Mouse (Mus musculus) forebrain, postnatal 0 days (tissue): ENCODE measurements around the gene Lbhd1. TPM values are rescaled to one million over a fixed set of nuclear protein-coding genes. Genes with fewer than 3 reads are reported as not detected.

Experiments used
- ATAC-seq: fragments of 200-750 bp; cut with Nextera tagmentation; 2 replicates; pipeline ENCODE4 v1.8.0; 2017; ENCODE audit warnings: mild to moderate bottlenecking, moderate library complexity
- DNase-seq: peaks from one replicate; pipeline ENCODE4 v3.0.0-alpha.2; 2015
- H3K27ac ChIP-seq: fragments of 300-500 bp; sonication (generic); 2 replicates; pipeline ENCODE4 v1.5.1; 2014; ENCODE audit warnings: low read depth, mild to moderate bottlenecking, antibody characterized with exemption, low read length, moderate library complexity, mixed read lengths
- H3K27me3 ChIP-seq: fragments of 300-500 bp; sonication (generic); 2 replicates; pipeline ENCODE4 v1.6.1; 2014; ENCODE audit warnings: mild to moderate bottlenecking, low read length, mixed read lengths; ENCODE audit not compliant: insufficient read depth
- H3K36me3 ChIP-seq: fragments of 300-500 bp; sonication (generic); 2 replicates; pipeline ENCODE4 v1.6.1; 2014; ENCODE audit warnings: mild to moderate bottlenecking, moderate library complexity; ENCODE audit not compliant: insufficient read depth
- H3K4me1 ChIP-seq: fragments of 300-500 bp; sonication (generic); 2 replicates; pipeline ENCODE4 v1.6.1; 2014; ENCODE audit warnings: antibody characterized with exemption; ENCODE audit not compliant: insufficient read depth
- H3K4me2 ChIP-seq: fragments of 300-500 bp; sonication (generic); 2 replicates; pipeline ENCODE4 v1.6.1; 2014; ENCODE audit warnings: low read depth, mild to moderate bottlenecking, moderate library complexity
- H3K4me3 ChIP-seq: fragments of 300-500 bp; sonication (generic); 2 replicates; pipeline ENCODE4 v1.5.1; 2014; ENCODE audit warnings: low read depth, low read length, mixed read lengths
- H3K9ac ChIP-seq: fragments of 300-500 bp; sonication (generic); 2 replicates; pipeline ENCODE4 v1.6.1; 2014; ENCODE audit warnings: mild to moderate bottlenecking
- H3K9me3 ChIP-seq: fragments of 300-500 bp; sonication (generic); 2 replicates; pipeline ENCODE4 v1.6.1; 2016; ENCODE audit warnings: low read length
- CTCF ChIP-seq: sonication (generic); IDR thresholded peaks from 2 replicates; pipeline ENCODE4 v1.5.1; 2016; ENCODE audit warnings: antibody characterized with exemption, control low read depth, low read depth
- WGBS: fragments of 180-500 bp; shearing (Covaris S2); extraction: QIAGEN DNeasy Blood & Tissue Kit; methylation state at CpG from one replicate; pipeline ENCODE4 v1.1.7; 2014; 5-methylcytosine and 5-hydroxymethylcytosine counted together
- polyA plus RNA-seq: library from polyadenylated mRNA; unstranded; fragments of >200 nt; fragmentation: Nextera tagmentation; extraction: Ambion mirVana; gene quantifications from 2 replicates; pipeline ENCODE4 v1.2.1, GENCODE M21; 2015
- total RNA-seq: library from RNA; depleted of rRNA; stranded (reverse); fragments of >200 nt; gene quantifications from 2 replicates; pipeline ENCODE4 v1.2.3, GENCODE M21; 2014

Gene Lbhd1
- total and polyA plus RNA-seq, 2 experiments from 2014 or later: 5.0 to 36.5 TPM

- Histone ChIP-seq H3K9me3 (no peaks in the 10 kb centered on the region), H3K4me3 (peak overlapping the region; percentile 89), H3K36me3 (peaks cover 18% of the 10 kb centered on the region), H3K4me2 (peak overlapping the region; percentile 79), H3K4me1 (peaks cover 14% of the 10 kb centered on the region), H3K27me3 (no peaks in the 10 kb centered on the region), H3K9ac (no peak overlapping the region), H3K27ac (peak overlapping the region; percentile 86)
- DNase-seq: no peak
- ATAC-seq: no peak
- no peak for TF ChIP-seq CTCF
- WGBS: 70% methylated on average over 6 of the region's 6 CpGs
Observed at GRCm38 (mm10) chr19:8919684-8920072, 36.1 kb downstream of the Lbhd1 start.

GRCm38 (mm10) chr19:8920073-8920736 lies 36.7 kb downstream of the Lbhd1 start, which contains the start of gene B3gat3:
Gene B3gat3 (plus strand): TSS chr19:8920374.
- DNase-seq: peak; percentile 92
- H3K4me2 ChIP-seq: peak within 1 kb of the TSS; percentile 79
- no peak for TF ChIP-seq CTCF
- 2% methylated on average over 39 of the region's 50 CpGs for WGBS
- no peaks in the 10 kb centered on the region for H3K9me3 ChIP-seq
- H3K4me3 ChIP-seq: peak within 1 kb of the TSS; percentile 89
- peak within 1 kb of the TSS; percentile 86 for H3K27ac ChIP-seq
- ATAC-seq: peak; percentile 97
- H3K9ac ChIP-seq: peak within 1 kb of the TSS; percentile 76
- H3K4me1 ChIP-seq: peaks cover 14% of the 10 kb centered on the region
- peaks cover 14% of the 10 kb centered on the region for H3K36me3 ChIP-seq
- H3K27me3 ChIP-seq: no peaks in the 10 kb centered on the region

GRCm38 (mm10) chr19:8920836-8921291 lies 37.3 kb downstream of the Lbhd1 start:
- Histone ChIP-seq H3K27me3 (no peaks in the 10 kb centered on the region), H3K36me3 (peaks cover 14% of the 10 kb centered on the region), H3K9me3 (no peaks in the 10 kb centered on the region), H3K4me2 (peak overlapping the region; percentile 79), H3K4me3 (peak overlapping the region; percentile 89), H3K4me1 (peaks cover 14% of the 10 kb centered on the region), H3K27ac (peak overlapping the region; percentile 86), H3K9ac (peak overlapping the region; percentile 76)
- 2% methylated on average over 6 of the region's 6 CpGs for WGBS
- peak; percentile 44 for DNase-seq
- no peak for ATAC-seq
- no peak for TF ChIP-seq CTCF

DNA sequence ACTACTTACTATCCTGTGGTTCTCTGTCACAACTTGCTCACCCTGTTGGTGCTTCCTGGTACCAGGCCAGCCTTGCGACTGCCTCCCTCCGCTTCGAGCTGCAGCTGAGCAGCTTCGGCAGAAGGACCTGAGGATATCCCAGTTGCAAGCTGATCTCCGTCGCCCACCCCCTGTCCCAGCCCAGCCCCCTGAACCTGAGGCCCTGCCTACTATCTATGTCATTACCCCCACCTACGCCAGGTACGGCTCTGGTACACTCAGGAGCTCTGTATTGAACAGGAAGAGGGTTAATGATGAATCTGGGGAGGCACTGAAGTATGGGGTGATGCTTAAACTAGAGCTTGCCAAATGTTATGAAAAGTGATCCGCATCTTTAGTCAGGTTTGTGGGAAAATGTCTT lies 38.2 kb downstream of the Lbhd1 start:
- H3K9ac ChIP-seq: no peak overlapping the region
- H3K4me2 ChIP-seq: peak overlapping the region; percentile 79; the same call in 1 of the 2 replicates
- DNase-seq (no peak), ATAC-seq (no peak)
- TF ChIP-seq CTCF: no peak
- H3K27ac ChIP-seq: no peak overlapping the region
- peaks cover 14% of the 10 kb centered on the region for H3K4me1 ChIP-seq
- H3K36me3 ChIP-seq: peaks cover 11% of the 10 kb centered on the region; the same call in 1 of the 2 replicates
- peak overlapping the region; percentile 89; the same call in 1 of the 2 replicates for H3K4me3 ChIP-seq
- WGBS: 87% methylated on average over 9 of the region's 9 CpGs
- no peaks in the 10 kb centered on the region for H3K27me3 ChIP-seq
- no peaks in the 10 kb centered on the region for H3K9me3 ChIP-seq

DNA sequence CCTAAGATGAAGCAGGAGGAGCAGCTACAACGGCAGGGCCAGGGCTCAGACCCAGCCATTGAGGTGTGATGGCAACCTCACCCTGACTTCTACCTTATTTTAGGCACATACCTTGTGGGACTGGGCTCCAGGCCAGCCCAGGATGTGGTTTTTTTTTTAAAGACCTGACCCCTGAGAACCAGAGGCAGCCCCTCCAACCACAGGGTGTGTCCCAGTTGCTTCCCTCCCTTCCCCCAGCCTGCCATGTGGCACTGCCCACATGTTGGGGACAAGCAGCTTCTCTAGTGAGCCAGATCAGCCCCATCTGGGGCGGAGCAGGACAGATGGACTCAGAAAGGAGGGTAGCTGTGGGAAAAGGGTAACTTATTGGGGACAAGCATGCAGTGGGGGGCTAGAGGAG lies 43.2 kb downstream of the Lbhd1 start:
- ATAC-seq: no peak
- no peak overlapping the region for H3K9ac ChIP-seq

GRCm38 (mm10) chr19:8927891-8928525 lies 44.5 kb downstream of the Lbhd1 start:
- no peaks in the 10 kb centered on the region for H3K9me3 ChIP-seq
- WGBS: 94% methylated on average over 12 of the region's 12 CpGs
- no peak for TF ChIP-seq CTCF
- no peak overlapping the region for H3K4me2 ChIP-seq
- ATAC-seq (no peak), DNase-seq (no peak)
- H3K9ac ChIP-seq: no peak overlapping the region
- H3K4me3 ChIP-seq: no peak overlapping the region
- no peaks in the 10 kb centered on the region for H3K27me3 ChIP-seq
- H3K27ac ChIP-seq: no peak overlapping the region
- H3K36me3 ChIP-seq: peaks cover 16% of the 10 kb centered on the region; the same call in 1 of the 2 replicates
- peaks cover 4% of the 10 kb centered on the region; the same call in 1 of the 2 replicates for H3K4me1 ChIP-seq

More for the DNA sequence above, 43.2 kb downstream of the Lbhd1 start:
- peaks cover 16% of the 10 kb centered on the region; the same call in 1 of the 2 replicates for H3K36me3 ChIP-seq
- TF ChIP-seq CTCF: no peak
- DNase-seq: no peak
- 93% methylated on average over 2 of the region's 2 CpGs for WGBS
- no peaks in the 10 kb centered on the region for H3K27me3 ChIP-seq
- H3K9me3 ChIP-seq: no peaks in the 10 kb centered on the region
- no peak overlapping the region for H3K4me3 ChIP-seq
- H3K27ac ChIP-seq: no peak overlapping the region
- H3K4me1 ChIP-seq: peaks cover 5% of the 10 kb centered on the region
- no peak overlapping the region for H3K4me2 ChIP-seq
